In the genomic region with DNA sequence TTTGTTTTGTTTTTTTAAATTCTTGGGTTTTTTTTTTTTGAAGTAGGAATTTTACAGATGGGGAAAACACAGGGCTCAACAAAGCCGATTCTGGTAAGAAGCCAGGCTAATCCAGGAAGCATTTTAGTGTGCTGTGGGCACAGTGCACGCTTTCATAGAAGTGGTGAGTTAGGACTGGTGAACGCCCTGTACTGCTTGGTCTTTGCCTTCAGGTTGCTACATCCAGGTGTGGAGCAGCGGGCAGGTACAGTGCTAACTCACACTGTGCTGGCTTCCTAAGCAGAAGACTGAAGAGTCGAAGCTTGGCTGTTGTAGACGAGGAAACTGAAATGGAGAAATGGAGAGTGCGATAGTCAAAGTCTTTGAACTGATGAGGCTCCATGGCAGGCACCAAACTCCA, we compare ENCODE assay signal across 10 mouse cellular contexts. TPM values are rescaled to one million over a fixed set of nuclear protein-coding genes. Genes with fewer than 3 reads are reported as not detected.
A peak's percentile ranks its signal among the peaks of the same experiment; 100 is the strongest.
DNase-seq lines count a peak whose midpoint lies in the region; ATAC-seq and TF ChIP-seq lines count a peak whose summit lies in the region.
"Had no signal": no experiment of that assay in that cellular context is flagged by ENCODE, and none has a peak within 500 bp of the region (broad histone marks: within the 10 kb centered on the region; RNA-seq: fewer than 3 reads in every experiment).

No protein-coding gene starts in this region.

- TF ChIP-seq POLR2A in embryonic fibroblast, embryonic 13.5 days (IDR thresholded peaks at IDR 0.05; ENCODE audit: low read depth, low read length), result no peak

- ATAC-seq in lung, embryonic 14.5 days (ENCODE audit: insufficient read depth), result no peak
- ATAC-seq in intestine, postnatal 0 days, result peak; percentile 50
- no peak for ATAC-seq in neural tube, embryonic 14.5 days (ENCODE audit: low read depth)

- H3K9me3 ChIP-seq in lung, embryonic 14.5 days (ENCODE audit: low read depth, low read length), result no peaks in the 10 kb centered on the region
- no peaks in the 10 kb centered on the region for H3K9me3 ChIP-seq in intestine, postnatal 0 days (ENCODE audit: control insufficient read depth)
- no peaks in the 10 kb centered on the region for H3K9me3 ChIP-seq in neural tube, embryonic 14.5 days (ENCODE audit: control insufficient read depth, low read length)

- H3K27me3 ChIP-seq in lung, embryonic 14.5 days (ENCODE audit: insufficient read depth, low read length), result no peaks in the 10 kb centered on the region
- H3K27me3 ChIP-seq in intestine, postnatal 0 days (replicated peaks; ENCODE audit: control insufficient read depth, insufficient read depth, low read length), result no peaks in the 10 kb centered on the region
- no peaks in the 10 kb centered on the region for H3K27me3 ChIP-seq in neural tube, embryonic 14.5 days (ENCODE audit: control insufficient read depth, insufficient read depth, low read length)

- peak overlapping the region; percentile 72 for H3K9ac ChIP-seq in lung, embryonic 14.5 days
- H3K9ac ChIP-seq in intestine, postnatal 0 days (ENCODE audit: low read depth, low read length), result no peak overlapping the region
- no peak overlapping the region for H3K9ac ChIP-seq in neural tube, embryonic 14.5 days (replicated peaks; ENCODE audit: low read depth, low read length)

- peak overlapping the region; percentile 77 for H3K4me2 ChIP-seq in lung, embryonic 14.5 days
- H3K4me2 ChIP-seq in intestine, postnatal 0 days (replicated peaks; ENCODE audit: low read depth), result peak overlapping the region; percentile 83
- peak overlapping the region; percentile 80 for H3K4me2 ChIP-seq in neural tube, embryonic 14.5 days (ENCODE audit: low read depth, low read length)

- peak overlapping the region; percentile 67 for H3K4me3 ChIP-seq in lung, embryonic 14.5 days (ENCODE audit: low read depth, low read length)
- peak overlapping the region; percentile 78 for H3K4me3 ChIP-seq in embryonic fibroblast, embryonic 13.5 days (ENCODE audit: insufficient read depth, low read length)
- H3K4me3 ChIP-seq in intestine, postnatal 0 days (ENCODE audit: low read depth, low read length), result peak overlapping the region; percentile 93
- peak overlapping the region; percentile 77 for H3K4me3 ChIP-seq in neural tube, embryonic 14.5 days (ENCODE audit: low read depth, low read length)

- no peak overlapping the region for H3K27ac ChIP-seq in lung, embryonic 14.5 days (ENCODE audit: low read depth)
- H3K27ac ChIP-seq in embryonic fibroblast, embryonic 13.5 days (ENCODE audit: insufficient read depth, low read length), result no peak overlapping the region
- H3K27ac ChIP-seq in intestine, postnatal 0 days (ENCODE audit: low read depth, low read length), result peak overlapping the region; percentile 23; the same call in 1 of the 2 replicates
- no peak overlapping the region for H3K27ac ChIP-seq in neural tube, embryonic 14.5 days (ENCODE audit: low read depth, low read length)

- peaks cover 8% of the 10 kb centered on the region for H3K4me1 ChIP-seq in lung, embryonic 14.5 days (ENCODE audit: insufficient read depth)
- peaks cover 8% of the 10 kb centered on the region; the same call in 1 of the 2 replicates for H3K4me1 ChIP-seq in embryonic fibroblast, embryonic 13.5 days (ENCODE audit: control insufficient read depth, insufficient read depth, low read length)
- peaks cover 10% of the 10 kb centered on the region; the same call in 1 of the 2 replicates for H3K4me1 ChIP-seq in intestine, postnatal 0 days (replicated peaks; ENCODE audit: control insufficient read depth, insufficient read depth, low read length)
- H3K4me1 ChIP-seq in neural tube, embryonic 14.5 days (ENCODE audit: control insufficient read depth, insufficient read depth, low read length), result peaks cover 35% of the 10 kb centered on the region

- WGBS in lung, embryonic 14.5 days, result 76% methylated on average over 7 of the region's 7 CpGs
- 34% methylated on average over 7 of the region's 7 CpGs for WGBS in intestine, postnatal 0 days
- 86% methylated on average over 7 of the region's 7 CpGs for WGBS in neural tube, embryonic 14.5 days

- H3K36me3 ChIP-seq in lung, embryonic 14.5 days (ENCODE audit: insufficient read depth), result peaks cover 13% of the 10 kb centered on the region
- H3K36me3 ChIP-seq in intestine, postnatal 0 days (ENCODE audit: control insufficient read depth, insufficient read depth), result no peaks in the 10 kb centered on the region
- no peaks in the 10 kb centered on the region for H3K36me3 ChIP-seq in neural tube, embryonic 14.5 days (ENCODE audit: control insufficient read depth, insufficient read depth, low read length)

- no peak for DNase-seq in lung, embryonic 14.5 days
- no peak for DNase-seq in lung, postnatal 14 days
- no peak for DNase-seq in layer of hippocampus, postnatal 36 days
- no peak for DNase-seq in adrenal gland, postnatal 25 days
- no peak for DNase-seq in left cerebral cortex, adult 11 months (ENCODE audit: low spot score)
- DNase-seq: adrenal gland, postnatal 14 days; thymus, postnatal 14 days had no signal

- no peak for TF ChIP-seq CTCF in lung, embryonic 14.5 days (IDR thresholded peaks at IDR 0.05; ENCODE audit: low read depth)
- no peak for TF ChIP-seq CTCF in embryonic fibroblast, embryonic 13.5 days (IDR thresholded peaks at IDR 0.05; ENCODE audit: borderline replicate concordance, insufficient read depth, low read length)
- TF ChIP-seq CTCF in intestine, postnatal 0 days (IDR thresholded peaks at IDR 0.05; ENCODE audit: low read depth), result no peak

RNA-seq across cellular contexts. Expression of a gene that starts 1.7 kb away (rescaled TPM):
- 48.8 and 50.9 TPM in 2 replicates for polyA plus RNA-seq in lung, embryonic 14.5 days (2014; fragmentation: Nextera tagmentation; extraction: Ambion mirVana)
- 20.8 and 24.1 TPM in 2 replicates for polyA plus RNA-seq in embryonic fibroblast, embryonic 13.5 days (2011; ENCODE audit: insufficient read length, low read depth, missing spikeins)
- 17.1 and 19.8 TPM in 2 replicates for polyA plus RNA-seq in intestine, postnatal 0 days (2015; fragmentation: Nextera tagmentation; extraction: Ambion mirVana)
- polyA plus RNA-seq in neural tube, embryonic 14.5 days (2014; fragmentation: Nextera tagmentation; extraction: Ambion mirVana), result 34.4 and 38.6 TPM in 2 replicates
- total RNA-seq in layer of hippocampus, postnatal 36 days (2021), result 10 to 100 TPM; 46.4 to 54.7 TPM
- total RNA-seq in adrenal gland, postnatal 25 days (2021), result 31.0 and 32.6 TPM in 2 replicates

RNA-seq across cellular contexts. Expression of a gene that starts 1.8 kb away (rescaled TPM):
- 25.9 and 27.3 TPM in 2 replicates for polyA plus RNA-seq in lung, embryonic 14.5 days (2014; fragmentation: Nextera tagmentation; extraction: Ambion mirVana)
- polyA plus RNA-seq in embryonic fibroblast, embryonic 13.5 days (2011; ENCODE audit: insufficient read length, low read depth, missing spikeins), result 18.2 and 20.6 TPM in 2 replicates
- 5.1 and 5.4 TPM in 2 replicates for polyA plus RNA-seq in intestine, postnatal 0 days (2015; fragmentation: Nextera tagmentation; extraction: Ambion mirVana)
- 13.8 and 16.9 TPM in 2 replicates for polyA plus RNA-seq in neural tube, embryonic 14.5 days (2014; fragmentation: Nextera tagmentation; extraction: Ambion mirVana)
- 10 to 100 TPM; 20.4 to 22.7 TPM for total RNA-seq in layer of hippocampus, postnatal 36 days (2021)
- total RNA-seq in adrenal gland, postnatal 25 days (2021), result 20.2 and 26.3 TPM in 2 replicates
